Mouse (Mus musculus) G1E (cell line): ENCODE data around the gene Plekhg5.

ENCODE experiments used
- CTCF ChIP-seq: IDR thresholded peaks from 2 replicates; pipeline ENCODE4 v1.5.1; 2012; ENCODE audit warnings: low read depth, low read length, inconsistent platforms, mixed read lengths
- GATA1 ChIP-seq: IDR thresholded peaks from 2 replicates; pipeline ENCODE4 v1.6.1; 2012; ENCODE audit warnings: borderline replicate concordance, low read length, inconsistent platforms, mixed read lengths
- GATA2 ChIP-seq: IDR thresholded peaks from 2 replicates; pipeline ENCODE4 v1.6.1; 2012; ENCODE audit warnings: low read depth, low read length, inconsistent platforms, borderline replicate concordance
- POLR2AphosphoS5 ChIP-seq: IDR thresholded peaks from 2 replicates; pipeline ENCODE4 v1.6.1; 2012; ENCODE audit warnings: low read depth, low read length, inconsistent platforms; ENCODE audit not compliant: insufficient replicate concordance
- TAL1 ChIP-seq: conservative IDR thresholded peaks from 2 replicates; pipeline ENCODE4 v1.6.1; 2012; ENCODE audit warnings: low read depth, low read length, inconsistent platforms, mixed read lengths

GRCm38 (mm10) chr4:152138497-152139260, 66.4 kb downstream of the Plekhg5 start:
- TF ChIP-seq CTCF (peak; percentile 84), GATA1 (no peak), GATA2 (no peak), TAL1 (no peak), POLR2AphosphoS5 (no peak)
